Mouse (Mus musculus) adrenal gland, adult (tissue): ENCODE data around the gene Slc8a1.

ENCODE experiments used
- DNase-seq, 2 experiments: peaks; one replicate each; pipeline ENCODE4 v3.0.0; 2022 to 2023; ENCODE audit warnings: low spot score in 1 of 2; ENCODE audit not compliant: inconsistent age in 2 of 2

The Slc8a1 gene

DNA sequence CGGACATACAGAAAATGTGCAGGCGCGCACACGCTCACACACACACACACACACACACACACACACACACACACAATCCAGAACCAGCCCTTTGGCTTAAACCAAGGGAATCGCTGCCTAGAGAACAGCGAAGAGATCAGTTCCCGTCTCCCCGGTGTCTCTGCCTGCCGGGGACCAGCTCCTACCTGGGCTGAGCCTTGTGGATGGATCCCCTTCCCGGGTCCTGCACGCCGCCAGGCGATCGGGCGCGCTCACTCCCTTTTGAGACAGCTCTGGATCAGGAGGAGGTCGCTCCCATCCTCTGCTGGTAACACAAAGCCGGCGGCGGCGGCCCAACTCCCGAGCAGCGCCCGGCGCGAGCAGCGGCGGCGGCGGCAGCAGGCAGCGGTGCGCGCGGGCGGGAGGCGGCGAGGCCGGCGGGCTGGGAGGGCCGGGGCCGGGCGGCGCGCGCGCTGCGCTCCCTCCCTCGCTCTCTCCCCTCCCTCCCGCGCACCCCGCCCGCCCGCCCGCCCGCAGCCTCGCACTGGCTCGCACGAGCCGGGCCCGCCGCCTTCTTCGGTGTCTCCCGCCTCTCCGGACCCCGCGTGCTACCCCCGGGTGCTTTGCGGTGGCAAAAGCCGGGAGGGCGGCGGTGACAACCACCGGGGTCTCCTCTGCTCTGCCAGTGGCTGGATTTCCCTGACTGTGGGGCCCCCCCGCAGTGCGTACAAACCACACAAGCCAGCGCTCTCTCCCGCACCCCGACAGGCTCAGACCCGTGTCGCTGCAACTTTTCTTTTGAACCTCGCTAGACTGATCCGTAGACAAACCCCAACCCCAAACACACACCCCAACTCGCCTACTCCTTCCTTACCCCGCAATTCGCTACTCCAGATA lies 68.1 kb downstream of the Slc8a1 start:
- peak; percentile 58 to 83 for DNase-seq

DNA sequence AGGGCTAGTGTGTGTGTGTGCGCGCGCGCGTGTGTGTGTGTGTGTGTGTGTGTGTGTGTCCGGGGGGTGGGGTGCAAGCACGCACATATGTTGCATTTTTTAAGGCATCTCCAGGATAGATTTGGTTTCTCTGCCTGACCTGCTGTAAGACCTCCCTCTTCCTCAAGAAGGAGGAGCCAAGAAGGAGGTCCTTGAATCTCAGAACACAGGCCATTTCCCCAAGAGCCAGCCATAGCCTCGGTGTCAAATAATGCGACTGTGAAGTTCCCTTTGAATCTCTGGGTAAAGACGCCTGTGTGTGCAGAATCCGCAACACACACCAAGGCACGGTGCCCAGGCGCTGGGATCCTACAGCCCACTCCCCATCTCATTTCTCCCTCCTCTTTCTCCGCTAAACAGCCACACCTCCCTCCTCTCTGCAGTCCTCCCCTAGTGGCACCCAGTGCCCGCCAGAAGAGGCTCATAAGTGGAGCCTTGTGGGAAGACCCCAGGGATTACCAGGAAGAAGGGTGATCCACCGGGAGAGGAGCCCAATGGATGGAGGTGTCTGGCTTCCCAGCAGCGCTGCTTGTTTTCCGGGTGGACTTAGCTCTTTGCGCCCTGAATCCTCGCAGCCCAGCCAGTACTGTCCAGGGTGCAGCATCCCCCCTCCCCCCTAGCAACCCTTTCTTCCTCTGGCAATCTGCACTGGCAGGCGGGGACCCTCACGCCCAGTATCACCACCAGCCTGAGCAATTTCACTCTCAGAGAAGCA lies 68.9 kb downstream of the Slc8a1 start:
- peak; percentile 12 to 50 for DNase-seq

DNA sequence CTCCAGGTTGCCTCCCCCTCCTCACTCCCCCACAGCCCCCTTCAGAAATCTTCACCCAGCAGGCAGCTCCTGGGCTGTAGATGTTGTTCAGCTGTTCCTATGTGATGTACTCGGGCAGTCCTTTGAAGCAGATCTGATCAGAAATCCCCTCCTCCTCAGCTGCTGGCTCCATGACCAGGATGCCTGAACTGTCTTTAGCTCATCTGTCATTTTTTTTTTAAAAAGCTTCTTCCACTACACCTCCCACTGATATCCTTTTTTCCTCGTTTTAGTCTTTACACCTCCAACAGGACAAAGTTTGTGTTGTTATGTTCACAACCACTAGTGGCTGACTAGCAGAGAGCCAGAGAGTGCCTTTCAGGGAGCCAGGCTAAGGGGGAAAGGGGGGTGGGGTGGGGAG lies 69.7 kb downstream of the Slc8a1 start:
- no peak for DNase-seq

DNA sequence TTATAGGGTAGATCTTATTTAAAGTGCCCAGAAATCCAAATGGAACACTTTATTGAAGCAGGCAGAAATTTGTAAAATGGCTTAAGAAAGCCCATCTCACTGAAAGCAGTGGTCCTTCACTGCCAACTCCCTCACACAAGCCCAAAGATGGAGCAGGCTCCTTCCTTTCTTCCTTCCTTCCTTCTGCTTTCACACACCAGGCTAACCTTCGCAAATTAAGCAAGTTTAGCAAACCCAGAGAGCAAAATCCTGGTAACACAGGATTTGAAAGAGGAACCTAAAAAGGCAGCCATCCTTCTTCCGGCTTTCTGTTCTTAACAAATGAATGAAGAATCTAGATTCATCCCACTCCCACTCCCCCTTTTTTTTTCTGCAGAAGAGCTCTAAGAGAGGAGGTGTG lies 70.2 kb downstream of the Slc8a1 start:
- no peak for DNase-seq

DNA sequence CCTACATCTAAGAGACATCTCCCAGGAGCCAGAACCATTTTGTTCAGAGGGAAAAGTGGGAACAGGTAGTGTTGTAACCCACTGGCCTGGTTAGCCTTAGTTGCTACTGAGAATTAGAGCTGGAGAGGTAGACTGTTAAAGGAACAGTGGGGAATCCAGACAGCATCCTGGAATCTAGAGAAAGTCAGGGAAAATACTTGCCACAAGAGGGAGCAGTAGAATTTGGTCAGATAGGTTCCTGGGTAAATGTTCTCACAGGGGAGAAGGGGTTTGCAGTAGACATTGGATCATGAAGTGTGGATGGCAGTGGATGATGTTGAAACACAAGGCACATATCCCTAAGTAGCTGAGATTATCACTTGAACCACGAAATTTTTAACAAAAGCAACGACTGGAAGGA lies 71.6 kb downstream of the Slc8a1 start:
- DNase-seq, result peak in 1 of 2 experiments; percentile 64

DNA sequence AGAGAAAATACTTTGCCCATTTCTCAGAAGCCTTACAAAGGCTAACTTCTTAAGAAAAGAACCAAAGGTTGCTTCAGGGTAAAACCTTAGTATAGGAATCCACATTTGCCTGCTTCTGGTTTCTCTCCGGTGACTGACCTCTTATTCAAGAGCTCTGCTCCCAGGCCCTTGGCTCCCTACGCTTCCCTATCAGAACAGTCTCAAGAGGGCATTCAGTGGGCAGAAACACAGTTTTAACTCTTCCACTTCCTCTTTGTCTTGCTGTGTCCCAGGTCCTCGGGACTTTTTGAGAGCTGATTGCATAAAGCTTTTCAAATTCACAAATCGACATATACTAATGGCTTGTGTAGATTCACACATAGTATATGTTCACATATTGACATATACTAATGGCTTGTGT lies 73.3 kb downstream of the Slc8a1 start:
- DNase-seq, result no peak

DNA sequence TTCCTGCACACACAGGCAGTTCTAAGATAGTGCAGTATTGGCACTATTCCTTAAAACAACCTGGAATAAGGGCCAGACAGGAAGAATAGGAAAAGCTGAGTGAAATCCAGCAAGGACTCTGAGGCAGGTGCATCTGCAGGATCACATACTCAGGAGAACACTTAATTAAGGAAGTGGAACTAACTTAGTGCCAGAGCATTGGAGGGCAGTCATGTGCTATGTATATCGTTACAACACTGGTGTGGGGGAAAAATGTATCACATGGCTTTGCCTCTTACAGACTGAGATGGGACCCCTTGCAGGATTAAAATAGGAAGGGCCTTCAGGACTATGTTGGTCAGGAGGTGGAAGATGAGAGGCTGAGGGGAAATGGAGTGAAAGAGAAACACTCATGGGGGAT lies 80.3 kb downstream of the Slc8a1 start:
- DNase-seq, result no peak

DNA sequence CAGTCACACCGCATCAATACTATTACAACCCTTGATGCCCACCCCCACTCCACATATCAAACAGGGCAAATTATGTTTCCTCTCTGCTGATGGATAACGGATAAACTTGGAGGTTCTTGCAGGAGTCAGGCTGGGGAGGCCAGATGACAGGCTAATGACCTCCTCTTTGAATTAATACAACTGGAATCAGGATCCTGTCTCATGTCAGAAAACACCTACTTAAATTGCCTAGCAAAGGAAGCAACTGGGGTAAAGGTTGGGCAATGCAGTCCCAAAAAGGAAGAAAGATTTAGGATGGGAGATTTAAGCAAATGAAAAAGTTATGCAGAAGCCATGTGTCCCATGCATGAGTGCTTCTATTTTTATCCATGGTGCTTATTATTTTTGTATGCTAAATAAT lies 83.6 kb downstream of the Slc8a1 start:
- DNase-seq, result no peak

DNA sequence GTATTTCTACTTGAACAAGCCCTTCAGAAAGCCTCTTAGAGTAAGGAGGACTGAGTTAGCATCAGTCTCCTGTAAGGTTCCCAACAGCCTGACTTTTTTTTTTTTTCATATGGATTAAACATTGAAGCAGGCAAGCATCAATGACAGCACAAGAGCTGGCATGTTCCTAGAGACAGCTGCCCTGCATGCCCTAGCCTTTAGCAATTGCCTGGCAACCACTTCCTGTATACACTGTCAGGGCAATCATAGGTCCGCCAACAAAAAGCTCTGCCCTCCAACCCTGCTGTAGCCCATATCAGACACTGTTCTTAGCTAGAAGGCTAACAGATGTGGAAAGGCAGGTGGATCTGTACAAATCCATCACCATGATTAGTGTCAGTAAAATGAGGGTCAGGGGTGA lies 85.2 kb downstream of the Slc8a1 start:
- no peak for DNase-seq

DNA sequence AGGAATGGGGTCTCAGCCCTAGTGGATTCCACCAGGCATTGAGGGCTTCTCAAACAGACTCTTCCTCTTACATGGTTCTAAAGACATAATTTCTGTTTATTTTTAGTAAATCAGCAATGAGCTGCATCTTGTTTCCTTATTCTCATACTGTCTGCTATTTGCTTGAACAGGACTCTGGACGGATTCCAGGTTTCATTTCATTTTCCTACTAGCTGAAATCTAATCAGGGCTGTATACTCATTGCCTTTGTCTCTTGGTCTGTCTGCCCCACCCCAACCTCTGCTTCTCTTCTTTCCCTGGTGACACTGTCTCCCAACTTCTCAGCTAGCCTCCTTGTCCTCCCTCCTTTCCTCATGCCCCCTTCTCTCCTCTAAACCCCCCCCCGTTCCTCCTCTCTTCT lies 101.4 kb downstream of the Slc8a1 start:
- no peak for DNase-seq

DNA sequence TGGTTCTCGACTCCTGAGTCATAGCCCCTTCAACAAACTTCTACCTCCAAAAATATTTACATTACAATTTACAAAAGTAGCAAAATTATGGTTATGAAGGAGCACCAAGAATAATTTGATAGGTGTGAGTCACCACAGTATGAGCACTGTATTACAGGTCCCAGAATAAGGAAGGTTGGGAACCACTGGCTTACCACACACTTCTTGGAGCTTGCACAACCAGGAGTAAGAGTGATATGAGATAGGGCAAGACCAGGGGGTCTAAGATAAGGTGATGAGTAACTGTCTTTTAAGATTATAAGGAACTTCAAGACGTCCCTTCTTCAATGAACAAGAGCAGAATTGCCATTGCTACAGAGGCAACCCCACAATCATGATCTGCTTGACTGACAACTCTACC lies 107.7 kb downstream of the Slc8a1 start:
- DNase-seq, result no peak

DNA sequence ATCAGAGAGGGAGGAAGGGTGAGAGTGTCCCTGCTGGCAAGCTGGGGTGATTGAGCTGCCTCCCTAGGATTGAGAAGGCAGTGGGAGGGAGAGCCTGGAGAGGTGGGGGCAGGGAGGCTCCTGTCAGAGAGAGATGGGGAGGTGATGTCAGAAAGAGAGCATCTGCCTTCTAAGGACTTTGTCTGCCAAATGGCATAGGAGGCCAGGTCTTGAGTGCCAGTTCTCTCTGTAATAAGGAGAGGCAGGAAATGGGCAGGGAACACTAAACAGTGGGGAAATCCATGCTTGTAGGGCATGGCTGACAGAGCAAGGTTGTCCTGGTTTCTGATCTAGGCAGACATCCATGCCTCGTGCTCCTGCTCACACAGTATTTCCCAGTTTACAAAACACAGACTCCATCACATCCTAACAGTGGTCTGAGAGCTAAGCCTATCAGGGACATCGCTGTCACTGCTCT lies 117.0 kb downstream of the Slc8a1 start:
- no peak for DNase-seq

DNA sequence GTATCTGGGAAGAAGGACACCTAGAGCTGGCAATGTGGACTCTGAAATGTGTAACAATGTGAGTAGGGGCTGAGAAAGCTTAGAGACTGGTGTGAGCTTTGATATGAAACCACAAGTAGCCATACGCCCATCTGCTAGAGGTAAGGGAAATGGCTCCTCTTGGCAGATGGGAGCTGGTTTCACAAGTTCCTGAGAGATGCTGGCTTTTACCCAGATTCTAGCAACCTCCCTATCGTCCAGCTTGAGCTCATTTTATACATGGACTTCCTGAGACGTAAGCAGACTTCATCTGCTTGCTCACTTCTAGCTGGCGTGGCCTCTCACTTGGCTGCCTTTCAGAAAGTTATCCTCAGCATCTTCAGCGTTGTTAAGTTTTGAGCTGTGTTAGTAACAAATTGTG lies 119.7 kb downstream of the Slc8a1 start:
- DNase-seq, result no peak

DNA sequence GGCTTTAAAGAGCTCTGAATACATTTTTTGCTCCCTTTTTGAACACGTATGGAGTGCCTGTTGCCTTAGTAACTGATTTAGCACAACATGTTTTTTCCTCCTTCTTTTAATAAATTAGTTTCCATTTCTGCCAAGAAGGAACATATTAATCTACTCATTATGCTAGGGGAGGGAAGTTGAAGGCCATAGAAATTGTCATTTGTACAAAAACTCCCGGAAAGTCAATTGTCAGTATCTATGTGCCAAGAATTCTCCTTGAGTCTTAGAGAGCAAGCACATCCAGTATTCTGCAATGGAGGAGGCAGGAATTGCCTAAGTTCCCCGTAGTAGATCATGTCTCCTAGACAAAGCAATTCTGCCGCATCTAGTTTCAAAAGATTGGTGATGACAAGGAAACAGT lies 121.9 kb downstream of the Slc8a1 start:
- DNase-seq, result peak in 1 of 2 experiments; percentile 27

DNA sequence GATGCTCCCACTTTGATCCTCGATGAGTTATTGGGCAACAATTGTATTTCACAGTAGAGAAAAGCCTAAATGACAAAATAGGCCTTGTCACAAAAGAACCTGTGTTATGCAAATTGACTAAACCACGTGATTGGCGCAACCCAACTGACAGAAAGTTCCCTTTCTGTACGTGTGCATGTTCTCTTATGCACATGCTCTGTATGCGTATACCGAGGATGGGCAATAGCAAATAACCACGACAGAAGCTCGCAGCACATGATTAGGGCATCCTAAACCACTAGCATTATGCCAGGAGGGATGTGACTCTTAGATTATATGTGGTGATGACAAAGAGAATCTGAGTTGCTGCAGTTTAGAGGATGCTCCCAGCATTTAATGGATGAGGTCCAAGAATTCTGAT lies 122.8 kb downstream of the Slc8a1 start:
- no peak for DNase-seq

DNA sequence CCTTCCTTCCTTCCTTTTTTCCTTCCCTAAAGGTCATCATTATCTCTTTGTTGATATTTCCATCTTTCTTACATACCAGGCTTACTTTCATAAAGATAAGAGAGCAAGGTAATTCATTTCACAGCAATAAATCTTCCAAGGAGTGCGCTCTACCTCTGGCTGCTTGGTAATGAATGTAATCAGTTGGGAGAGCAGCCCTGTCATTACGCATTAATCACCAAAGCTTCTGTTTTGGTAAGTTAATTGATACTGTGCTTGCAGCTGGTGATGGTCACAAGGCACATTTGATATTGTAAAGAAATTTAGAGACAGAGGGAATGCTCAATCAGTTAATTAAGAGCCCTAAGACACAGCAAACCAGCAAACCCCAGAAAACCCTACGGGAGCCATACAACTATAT lies 130.7 kb downstream of the Slc8a1 start:
- DNase-seq, result no peak

DNA sequence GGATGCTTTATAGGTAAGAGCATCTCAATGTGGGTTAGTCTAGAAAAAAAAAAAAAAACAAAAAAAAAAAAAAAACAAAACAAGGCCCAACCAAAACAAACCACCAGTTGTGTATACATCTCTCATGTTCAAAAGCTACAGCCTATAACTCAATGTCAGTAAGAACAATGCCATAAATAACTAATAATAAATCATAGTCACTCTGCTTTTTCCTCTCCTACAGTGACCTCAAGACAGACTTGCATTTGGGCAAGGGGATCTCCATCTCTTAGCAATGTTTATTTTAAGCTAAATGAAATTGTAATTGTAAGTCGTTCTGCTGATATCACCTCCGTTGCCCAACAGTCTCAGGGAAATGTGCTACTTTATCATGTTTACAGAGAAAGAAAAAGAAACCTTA lies 132.1 kb downstream of the Slc8a1 start:
- DNase-seq, result no peak

DNA sequence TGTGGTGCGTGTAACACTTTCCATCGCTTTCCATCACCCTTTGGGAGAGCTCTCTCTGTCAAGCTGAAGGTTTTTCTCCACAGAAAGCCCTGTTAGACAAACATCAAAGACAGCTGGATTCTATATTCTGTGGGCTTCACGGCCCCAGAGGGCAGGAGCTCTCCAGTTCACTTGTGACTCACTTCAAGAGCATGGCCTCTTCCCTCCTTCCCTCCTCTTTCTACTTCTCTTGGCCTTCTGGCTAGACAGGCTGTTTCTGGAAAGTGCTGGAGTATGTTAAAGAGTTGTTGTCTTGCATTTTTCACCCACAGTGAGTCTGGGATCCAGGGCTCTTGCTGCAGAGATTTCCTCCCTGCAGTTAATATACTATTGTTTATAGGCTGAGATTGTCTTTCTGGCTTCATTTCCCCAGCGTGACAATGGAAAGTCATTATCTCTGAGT lies 132.9 kb downstream of the Slc8a1 start:
- no peak for DNase-seq

DNA sequence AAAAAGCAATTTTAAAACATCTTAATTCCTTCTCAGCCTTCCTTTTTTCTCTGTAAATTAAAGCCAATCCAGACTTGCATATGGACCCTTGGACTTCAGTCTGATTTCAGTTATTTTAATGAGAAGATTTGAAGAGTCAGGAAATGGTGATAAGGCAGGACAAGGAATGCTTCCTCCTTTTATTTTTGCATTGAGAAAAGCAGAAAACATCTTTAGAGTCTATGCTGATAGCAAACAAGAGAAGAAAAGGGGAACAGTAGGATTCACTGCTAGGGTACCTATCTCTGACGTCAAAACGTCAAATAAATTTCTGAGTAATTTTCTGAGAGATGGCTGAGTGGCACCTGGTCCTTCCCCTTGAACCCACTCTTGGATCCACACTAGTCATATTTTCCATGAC lies 139.1 kb downstream of the Slc8a1 start:
- no peak for DNase-seq

DNA sequence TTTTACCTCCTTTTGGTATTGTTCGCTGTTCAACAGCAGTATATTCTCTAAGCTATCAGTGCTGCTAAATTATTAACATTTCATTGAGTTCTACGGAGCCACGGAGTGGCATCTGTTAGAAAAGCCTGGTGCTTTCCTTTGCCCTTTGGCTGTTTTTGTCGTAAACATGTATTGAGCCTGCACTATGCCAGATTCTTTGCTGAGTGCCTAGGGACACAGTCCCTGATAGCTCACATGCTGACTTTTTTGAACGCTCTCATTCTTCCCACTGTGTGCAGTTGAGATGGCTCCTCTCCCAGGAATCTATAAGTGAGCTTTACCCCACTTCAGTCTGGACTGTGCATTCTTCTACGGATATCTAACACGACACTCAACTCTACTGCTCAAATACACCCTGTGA lies 148.4 kb downstream of the Slc8a1 start:
- DNase-seq, result no peak

DNA sequence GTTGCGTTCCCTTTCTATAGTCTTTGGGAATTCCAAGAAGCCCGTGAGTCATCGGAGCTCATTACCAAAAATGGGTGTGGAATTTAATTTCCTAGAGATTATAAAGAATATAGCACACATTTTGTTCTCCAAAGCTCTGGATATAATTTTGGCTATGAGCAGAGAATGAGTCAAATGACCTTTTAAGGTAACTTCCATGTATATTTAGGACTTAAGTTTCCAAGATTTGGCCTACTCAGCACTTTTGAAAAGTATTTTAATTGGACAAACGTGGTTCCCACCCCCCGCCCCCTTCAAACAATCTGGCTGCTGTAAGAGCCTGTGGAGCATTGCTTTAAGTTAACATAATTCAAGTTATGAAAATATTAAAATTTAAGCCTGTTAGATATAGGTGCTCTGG lies 151.4 kb downstream of the Slc8a1 start:
- DNase-seq, result no peak

DNA sequence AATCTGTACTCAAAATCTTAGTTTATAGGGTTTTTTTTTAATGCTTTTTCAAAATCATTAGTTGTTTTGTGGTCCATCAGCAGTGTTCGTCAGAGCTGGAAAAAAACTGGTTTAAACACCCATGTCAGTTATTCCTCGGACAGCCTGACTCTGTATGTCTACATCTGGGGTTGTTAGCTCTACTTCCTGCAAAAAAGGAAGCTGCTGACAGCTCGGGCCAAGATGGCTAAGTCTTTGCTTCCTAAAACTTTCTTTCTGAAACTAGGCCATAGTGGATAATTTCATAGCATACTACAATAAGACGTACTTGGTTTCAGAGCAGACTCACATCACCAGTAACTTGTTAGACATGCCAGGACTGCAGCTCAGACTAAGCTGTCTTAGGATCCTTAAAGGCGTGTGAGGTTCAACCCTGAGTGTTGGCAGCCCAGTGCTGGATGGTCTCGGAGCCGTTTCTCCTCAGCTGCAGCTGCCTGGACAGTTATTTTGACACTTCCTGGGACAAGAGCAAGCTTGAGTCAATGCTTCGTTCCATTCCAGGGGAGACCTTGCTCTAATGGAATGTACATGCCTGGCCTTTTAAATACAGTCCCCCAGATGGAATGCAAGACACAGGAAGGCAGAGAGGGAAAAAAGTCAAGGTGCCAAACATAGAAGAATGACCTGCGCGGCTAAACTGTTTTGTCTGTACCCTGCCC lies 158.3 kb downstream of the Slc8a1 start:
- DNase-seq, result no peak
